8 mouse cellular contexts compared by ENCODE assay signal in the genomic region with DNA sequence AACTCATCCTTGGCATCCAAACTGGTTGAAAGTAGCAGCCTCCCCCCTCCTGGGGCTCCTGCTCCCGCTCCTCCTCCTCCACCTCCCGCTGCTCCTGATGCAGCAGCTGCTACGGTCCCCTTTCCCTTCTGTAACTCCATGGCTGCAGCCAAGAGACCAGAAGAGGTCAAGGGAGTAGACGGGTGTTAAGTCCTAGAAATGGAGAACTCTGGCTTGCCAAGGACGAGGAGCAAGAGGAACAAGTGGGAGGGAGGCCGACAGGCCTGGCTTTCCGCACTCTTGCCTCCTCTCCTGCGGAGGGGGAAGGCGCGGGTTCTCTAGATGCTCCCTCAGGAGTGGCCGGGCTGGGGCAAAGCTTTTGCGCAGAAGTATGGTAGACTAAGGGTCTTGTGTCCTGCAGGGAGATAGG. TPM values are rescaled to one million over a fixed set of nuclear protein-coding genes. Genes with fewer than 3 reads are reported as not detected.
DNase-seq lines count a peak whose midpoint lies in the region; ATAC-seq and TF ChIP-seq lines count a peak whose summit lies in the region.

No protein-coding gene starts in this region.

- H3K9ac ChIP-seq in CH12.LX (ENCODE audit: insufficient read depth, low read depth) = peak overlapping the region; percentile 88
- peak overlapping the region; percentile 93 for H3K9ac ChIP-seq in liver, postnatal 0 days (replicated peaks)
- peak overlapping the region; percentile 95 for H3K9ac ChIP-seq in neural tube, embryonic 15.5 days (replicated peaks)

- dilution Hi-C loops in CH12.LX (cut with MboI; ENCODE audit: extremely low pct_ligation_motif_present, extremely low pct_unique_long_range_greater_than_20kb, low sequenced_read_pairs) = no loop called here

- 0% methylated on average over 10 of the region's 12 CpGs for WGBS in liver, postnatal 0 days (ENCODE audit: insufficient replicate concordance)
- 0% methylated on average over 12 of the region's 12 CpGs for WGBS in neural tube, embryonic 15.5 days

- H3K79me2 ChIP-seq in CH12.LX (replicated peaks; ENCODE audit: control insufficient read depth, extremely low read depth, insufficient read depth, poor library complexity, severe bottlenecking) = peaks cover 18% of the 10 kb centered on the region

- H3K4me1 ChIP-seq in CH12.LX (ENCODE audit: control insufficient read depth in 1 of 2, insufficient read depth in 2 of 2) = peaks cover 8 to 47% of the 10 kb centered on the region in 2 experiments
- peaks cover 5% of the 10 kb centered on the region; the same call in 1 of the 2 replicates for H3K4me1 ChIP-seq in cortical plate, adult 2 months (ENCODE audit: control insufficient read depth, insufficient read depth, low read length)
- peaks cover 42% of the 10 kb centered on the region for H3K4me1 ChIP-seq in liver, postnatal 0 days (ENCODE audit: insufficient read depth)
- H3K4me1 ChIP-seq in neural tube, embryonic 15.5 days = peaks cover 44% of the 10 kb centered on the region

- H3K4me2 ChIP-seq in CH12.LX (ENCODE audit: insufficient read depth, low read depth, poor library complexity, severe bottlenecking) = peak overlapping the region; percentile 32; the same call in 1 of the 2 replicates
- peak overlapping the region; percentile 100 for H3K4me2 ChIP-seq in liver, postnatal 0 days (ENCODE audit: low read depth, low read length)
- peak overlapping the region; percentile 94 for H3K4me2 ChIP-seq in neural tube, embryonic 15.5 days

- H3K27ac ChIP-seq in CH12.LX (ENCODE audit: insufficient read depth, low read depth) = peak overlapping the region; percentile 65; the same call in 1 of the 2 replicates
- H3K27ac ChIP-seq in cortical plate, adult 2 months (ENCODE audit: insufficient read depth, low read length) = peak overlapping the region; percentile 84
- peak overlapping the region; percentile 99 for H3K27ac ChIP-seq in liver, postnatal 0 days (ENCODE audit: low read depth)
- peak overlapping the region; percentile 95 for H3K27ac ChIP-seq in neural tube, embryonic 15.5 days (replicated peaks)

- no peak for TF ChIP-seq POLR2A in CH12.LX (IDR thresholded peaks at IDR 0.05; ENCODE audit: low read depth, low read length)
- TF ChIP-seq POLR2A in cortical plate, adult 2 months (IDR thresholded peaks at IDR 0.05; ENCODE audit: extremely low read depth, insufficient read depth, low read length) = no peak

- in situ Hi-C loops in CH12.LX (cut with MboI; ENCODE audit: low pct_ligation_motif_present, low pct_unique_long_range_greater_than_20kb, low sequenced_read_pairs) = no loop called here

- no peak for TF ChIP-seq RAD21 in CH12.LX (IDR thresholded peaks at IDR 0.05; ENCODE audit: low read depth, low read length)

- peak; percentile 41 to 44 for DNase-seq in adrenal gland, adult 18-20 months (ENCODE audit: low spot score in 2 of 2)
- no peak for DNase-seq in adrenal gland, postnatal 10 days
- peak; percentile 26 for DNase-seq in CH12.LX (ENCODE audit: extremely low read depth)
- DNase-seq in kidney, postnatal 10 days = peak; percentile 63
- DNase-seq in liver, postnatal 0 days = no peak

- TF ChIP-seq CTCF in CH12.LX (conservative IDR thresholded peaks at IDR 0.05 in 1 of 2, IDR thresholded peaks at IDR 0.05 in 1 of 2; ENCODE audit: low read depth in 2 of 2, low read length in 2 of 2) = no peak
- TF ChIP-seq CTCF in cortical plate, adult 2 months (IDR thresholded peaks at IDR 0.05; ENCODE audit: extremely low read depth, insufficient read depth, low read length) = no peak
- TF ChIP-seq CTCF in liver, postnatal 0 days (IDR thresholded peaks at IDR 0.05; ENCODE audit: low read depth) = no peak

- H3K27me3 ChIP-seq in CH12.LX (replicated peaks) = no peaks in the 10 kb centered on the region
- H3K27me3 ChIP-seq in liver, postnatal 0 days (ENCODE audit: insufficient read depth, low read length) = no peaks in the 10 kb centered on the region
- no peaks in the 10 kb centered on the region for H3K27me3 ChIP-seq in neural tube, embryonic 15.5 days (replicated peaks)

- peak; percentile 43 for ATAC-seq in granulocyte monocyte progenitor cell, adult 5-6 weeks (replicated peaks; ENCODE audit: poor library complexity, severe bottlenecking)
- peak; percentile 10; the same call in 1 of the 2 replicates for ATAC-seq in liver, postnatal 0 days
- peak; percentile 42 for ATAC-seq in neural tube, embryonic 15.5 days (ENCODE audit: low FRiP score)

- no peak for TF ChIP-seq EP300 in CH12.LX (IDR thresholded peaks at IDR 0.05; ENCODE audit: low read length)
- no peak for TF ChIP-seq EP300 in liver, postnatal 0 days (IDR thresholded peaks at IDR 0.05; ENCODE audit: low read depth)

- peaks cover 0 to 12% of the 10 kb centered on the region in 2 experiments for H3K36me3 ChIP-seq in CH12.LX (replicated peaks in 1 of 2; ENCODE audit: control insufficient read depth in 1 of 2, insufficient read depth in 1 of 2, low read length in 1 of 2)
- H3K36me3 ChIP-seq in liver, postnatal 0 days (replicated peaks; ENCODE audit: insufficient read depth, low read length) = no peaks in the 10 kb centered on the region; the same call in 1 of the 2 replicates
- H3K36me3 ChIP-seq in neural tube, embryonic 15.5 days = peaks cover 3% of the 10 kb centered on the region; the same call in 1 of the 2 replicates

- peak overlapping the region; percentile 71 to 94 (median 91) for H3K4me3 ChIP-seq in CH12.LX (replicated peaks in 1 of 3; ENCODE audit: low read depth in 2 of 3, low read length in 2 of 3, poor library complexity in 1 of 3)
- H3K4me3 ChIP-seq in cortical plate, adult 2 months (ENCODE audit: insufficient read depth, low read length) = peak overlapping the region; percentile 79
- H3K4me3 ChIP-seq in liver, postnatal 0 days (ENCODE audit: low read depth, low read length) = peak overlapping the region; percentile 86
- peak overlapping the region; percentile 79 for H3K4me3 ChIP-seq in neural tube, embryonic 15.5 days (replicated peaks)

- no peaks in the 10 kb centered on the region for H3K9me3 ChIP-seq in CH12.LX (replicated peaks; ENCODE audit: low read length)
- H3K9me3 ChIP-seq in liver, postnatal 0 days (ENCODE audit: low read length) = no peaks in the 10 kb centered on the region
- no peaks in the 10 kb centered on the region for H3K9me3 ChIP-seq in neural tube, embryonic 15.5 days (replicated peaks)

RNA-seq across cellular contexts. Expression of a gene that starts 0.6 kb away (rescaled TPM):
- 10 to 100 TPM; 71.1 to 98.9 TPM for total RNA-seq in adrenal gland, adult 18-20 months (2021)
- 10 to 100 TPM; 46.8 to 51.6 TPM for total RNA-seq in adrenal gland, postnatal 10 days (2021)
- total RNA-seq in CH12.LX (2012; rRNA removed) = 30.7 and 36.5 TPM in 2 replicates
- total RNA-seq in CH12.LX (2014; rRNA removed) = 20.3 and 20.5 TPM in 2 replicates
- 37.9 and 45.9 TPM in 2 replicates for polyA plus RNA-seq in CH12.LX (2012; ENCODE audit: insufficient read length, low read depth)
- polyA plus RNA-seq in cortical plate, adult 2 months (2012; rRNA removed) = 44.8 and 46.1 TPM in 2 replicates
- 29.3 and 47.1 TPM in 2 replicates for total RNA-seq in granulocyte monocyte progenitor cell, adult 5-6 weeks (2014; fragmentation: Nextera tagmentation)
- 18.4 and 25.9 TPM in 2 replicates for total RNA-seq in granulocyte monocyte progenitor cell, adult 5-6 weeks (2017)
- polyA plus RNA-seq in liver, postnatal 0 days (2015; fragmentation: Nextera tagmentation; extraction: Ambion mirVana) = 4.0 and 4.6 TPM in 2 replicates
- 29.8 and 31.5 TPM in 2 replicates for polyA plus RNA-seq in neural tube, embryonic 15.5 days (2015; fragmentation: Nextera tagmentation; extraction: Ambion mirVana)

RNA-seq across cellular contexts. Expression of a gene that starts 32.9 kb away (rescaled TPM):
- total RNA-seq in adrenal gland, adult 18-20 months (2021) = 100 to 1,000 TPM; 241 to 269 TPM
- 100 to 1,000 TPM in 1 of 2 experiments, 10 to 100 TPM in 1; 88.3 to 101 TPM for total RNA-seq in adrenal gland, postnatal 10 days (2021)
- 0.13 TPM in 2 replicates for total RNA-seq in CH12.LX (2012; rRNA removed)
- total RNA-seq in CH12.LX (2014; rRNA removed) = not detected in 2 replicates
- polyA plus RNA-seq in CH12.LX (2012; ENCODE audit: insufficient read length, low read depth) = not detected in 2 replicates
- polyA plus RNA-seq in cortical plate, adult 2 months (2012; rRNA removed) = 3.3 and 4.7 TPM in 2 replicates
- 0.82 TPM in 1 of 2 replicates, not detected in the other for total RNA-seq in granulocyte monocyte progenitor cell, adult 5-6 weeks (2014; fragmentation: Nextera tagmentation)
- not detected in 2 replicates for total RNA-seq in granulocyte monocyte progenitor cell, adult 5-6 weeks (2017)
- 5.9 and 6.2 TPM in 2 replicates for polyA plus RNA-seq in liver, postnatal 0 days (2015; fragmentation: Nextera tagmentation; extraction: Ambion mirVana)
- polyA plus RNA-seq in neural tube, embryonic 15.5 days (2015; fragmentation: Nextera tagmentation; extraction: Ambion mirVana) = 3.1 and 4.4 TPM in 2 replicates

RNA-seq across cellular contexts. Expression of a gene that starts 43.1 kb away (rescaled TPM):
- total RNA-seq in adrenal gland, adult 18-20 months (2021) = 100 to 1,000 TPM; 102 to 110 TPM
- 10 to 100 TPM; 55.2 to 65.9 TPM for total RNA-seq in adrenal gland, postnatal 10 days (2021)
- 2.6 TPM in 2 replicates for total RNA-seq in CH12.LX (2012; rRNA removed)
- 1.3 and 1.5 TPM in 2 replicates for total RNA-seq in CH12.LX (2014; rRNA removed)
- polyA plus RNA-seq in CH12.LX (2012; ENCODE audit: insufficient read length, low read depth) = 1.6 and 1.9 TPM in 2 replicates
- 6.8 and 9.4 TPM in 2 replicates for polyA plus RNA-seq in cortical plate, adult 2 months (2012; rRNA removed)
- total RNA-seq in granulocyte monocyte progenitor cell, adult 5-6 weeks (2014; fragmentation: Nextera tagmentation) = 2.1 and 4.2 TPM in 2 replicates
- 0.88 and 0.99 TPM in 2 replicates for total RNA-seq in granulocyte monocyte progenitor cell, adult 5-6 weeks (2017)
- polyA plus RNA-seq in liver, postnatal 0 days (2015; fragmentation: Nextera tagmentation; extraction: Ambion mirVana) = 0.58 and 0.69 TPM in 2 replicates
- polyA plus RNA-seq in neural tube, embryonic 15.5 days (2015; fragmentation: Nextera tagmentation; extraction: Ambion mirVana) = 30.5 and 34.3 TPM in 2 replicates

RNA-seq across cellular contexts. Expression of a gene that starts 43.1 kb away (rescaled TPM):
- total RNA-seq in adrenal gland, adult 18-20 months (2021) = 10 to 100 TPM; 49.3 to 53.1 TPM
- 10 to 100 TPM; 59.1 to 63.2 TPM for total RNA-seq in adrenal gland, postnatal 10 days (2021)
- total RNA-seq in CH12.LX (2012; rRNA removed) (120 and 148 TPM in 2 replicates), CH12.LX (2014; rRNA removed) (182 and 208 TPM in 2 replicates)
- 197 and 199 TPM in 2 replicates for polyA plus RNA-seq in CH12.LX (2012; ENCODE audit: insufficient read length, low read depth)
- polyA plus RNA-seq in cortical plate, adult 2 months (2012; rRNA removed) = 78.7 and 79.5 TPM in 2 replicates
- total RNA-seq in granulocyte monocyte progenitor cell, adult 5-6 weeks (2014; fragmentation: Nextera tagmentation) = 120 and 128 TPM in 2 replicates
- total RNA-seq in granulocyte monocyte progenitor cell, adult 5-6 weeks (2017) = 176 and 204 TPM in 2 replicates
- 23.1 and 27.6 TPM in 2 replicates for polyA plus RNA-seq in liver, postnatal 0 days (2015; fragmentation: Nextera tagmentation; extraction: Ambion mirVana)
- 218 and 229 TPM in 2 replicates for polyA plus RNA-seq in neural tube, embryonic 15.5 days (2015; fragmentation: Nextera tagmentation; extraction: Ambion mirVana)

RNA-seq across cellular contexts. Expression of a gene that starts 58.0 kb away (rescaled TPM):
- total RNA-seq in adrenal gland, adult 18-20 months (2021) = 10 to 100 TPM; 57.3 to 59.8 TPM
- 10 to 100 TPM; 46.6 to 59.3 TPM for total RNA-seq in adrenal gland, postnatal 10 days (2021)
- total RNA-seq in CH12.LX (2012; rRNA removed) (18.4 and 18.9 TPM in 2 replicates), CH12.LX (2014; rRNA removed) (39.8 and 42.0 TPM in 2 replicates)
- polyA plus RNA-seq in CH12.LX (2012; ENCODE audit: insufficient read length, low read depth) = 33.0 and 37.8 TPM in 2 replicates
- 65.0 and 73.2 TPM in 2 replicates for polyA plus RNA-seq in cortical plate, adult 2 months (2012; rRNA removed)
- total RNA-seq in granulocyte monocyte progenitor cell, adult 5-6 weeks (2014; fragmentation: Nextera tagmentation) = 31.7 and 47.1 TPM in 2 replicates
- 35.5 and 44.1 TPM in 2 replicates for total RNA-seq in granulocyte monocyte progenitor cell, adult 5-6 weeks (2017)
- polyA plus RNA-seq in liver, postnatal 0 days (2015; fragmentation: Nextera tagmentation; extraction: Ambion mirVana) = 23.6 and 24.2 TPM in 2 replicates
- polyA plus RNA-seq in neural tube, embryonic 15.5 days (2015; fragmentation: Nextera tagmentation; extraction: Ambion mirVana) = 97.8 and 98.7 TPM in 2 replicates

Comparison
In these comparisons a context has a peak if more than half of its experiments do, and no peak if none do; other contexts are left out.
1. DNase-seq: peak in adrenal gland, adult 18-20 months (2 of 2), CH12.LX (single experiment) and kidney, postnatal 10 days (single experiment); none in adrenal gland, postnatal 10 days (single experiment) and liver, postnatal 0 days (single experiment).
2. H3K4me2 ChIP-seq: peak in every context shown above with its lines; median percentile 100 in liver, postnatal 0 days; 94 in neural tube, embryonic 15.5 days; 32 in CH12.LX.
3. RNA of a gene that starts 32.9 kb away (total RNA-seq): 241 to 269 TPM in adrenal gland, adult 18-20 months and 88.3 to 101 TPM in adrenal gland, postnatal 10 days; 0.82 TPM in granulocyte monocyte progenitor cell, adult 5-6 weeks and 0.13 TPM in CH12.LX; every median in the first group is over 10 times any median in the second.
4. RNA of a gene that starts 43.1 kb away (total RNA-seq): 102 to 110 TPM in adrenal gland, adult 18-20 months and 55.2 to 65.9 TPM in adrenal gland, postnatal 10 days; 1.3 to 2.6 TPM in CH12.LX and 0.88 to 4.2 TPM in granulocyte monocyte progenitor cell, adult 5-6 weeks; every median in the first group is over 10 times any median in the second.
5. Peak in every context shown above with its lines, with median percentiles within 50 percentile points of each other: H3K27ac ChIP-seq, H3K4me3 ChIP-seq, H3K9ac ChIP-seq and ATAC-seq.